Mouse (Mus musculus) urinary bladder, adult 18-20 months (tissue): ENCODE data around the gene Plrg1.

ENCODE experiments used
- DNase-seq, 2 experiments: peaks; one replicate each; pipeline ENCODE4 v3.0.0; 2022; ENCODE audit warnings: low spot score in 2 of 2, mixed read lengths in 2 of 2

The Plrg1 gene

DNA sequence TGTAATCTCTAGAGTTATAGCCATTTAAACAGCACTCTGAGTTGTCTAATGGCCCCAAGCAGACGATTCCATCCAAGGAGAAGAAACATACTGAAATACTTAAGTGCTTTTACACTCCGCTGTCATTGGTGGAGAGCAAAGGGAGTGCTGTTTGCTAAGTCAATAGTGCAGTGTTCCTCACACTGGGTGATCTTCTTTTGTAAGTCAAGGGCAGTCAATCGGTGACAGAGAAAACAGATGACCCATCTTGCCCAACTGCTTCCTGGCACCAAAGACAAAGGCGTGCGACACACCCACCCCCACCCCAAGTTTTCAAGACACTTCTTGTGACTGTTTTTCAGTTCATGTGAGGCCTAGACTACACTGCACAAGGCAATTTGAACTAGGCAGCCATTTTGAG is 3.2 kb upstream of the Plrg1 start:
- no peak for DNase-seq

DNA sequence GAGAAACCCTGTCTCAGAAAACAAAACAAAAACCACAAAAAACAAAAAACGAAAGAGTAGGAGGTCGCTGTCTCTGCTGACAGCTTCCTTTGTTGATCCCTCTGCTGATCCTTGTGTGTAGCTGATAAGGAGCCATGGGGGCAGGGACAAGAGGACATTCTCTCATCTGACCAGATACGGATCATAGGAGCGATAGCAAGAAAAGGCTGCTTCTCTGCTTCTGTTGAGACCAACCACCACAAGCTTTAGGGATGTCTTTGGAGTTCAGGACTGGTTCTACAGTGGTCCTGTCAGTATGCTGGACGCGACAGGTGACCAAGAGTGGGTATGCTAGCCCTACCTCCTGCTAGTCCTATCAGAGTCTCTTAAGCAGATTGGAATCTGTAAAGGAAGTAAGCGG is 2.2 kb upstream of the Plrg1 start:
- DNase-seq = no peak

DNA sequence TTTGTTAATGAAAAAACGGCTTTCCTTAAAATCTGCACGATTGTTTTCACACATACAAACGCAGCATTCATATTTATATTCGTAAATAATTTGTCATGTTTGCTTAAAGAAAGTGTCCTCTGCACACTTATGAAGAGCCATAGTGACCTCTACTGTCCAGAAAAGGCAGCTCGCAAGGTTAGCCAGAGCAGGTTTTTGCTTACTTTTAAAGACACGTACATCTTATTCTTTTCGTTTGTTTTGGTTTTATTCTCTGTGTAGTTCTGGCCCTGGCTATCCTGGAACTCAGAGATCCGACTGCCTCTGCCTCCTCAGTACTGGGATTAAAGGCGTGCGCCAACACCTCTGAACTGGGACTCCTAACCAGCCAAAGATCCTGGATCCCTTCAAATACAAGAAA is 1.6 kb upstream of the Plrg1 start:
- peak in 1 of 2 experiments; percentile 18 for DNase-seq

DNA sequence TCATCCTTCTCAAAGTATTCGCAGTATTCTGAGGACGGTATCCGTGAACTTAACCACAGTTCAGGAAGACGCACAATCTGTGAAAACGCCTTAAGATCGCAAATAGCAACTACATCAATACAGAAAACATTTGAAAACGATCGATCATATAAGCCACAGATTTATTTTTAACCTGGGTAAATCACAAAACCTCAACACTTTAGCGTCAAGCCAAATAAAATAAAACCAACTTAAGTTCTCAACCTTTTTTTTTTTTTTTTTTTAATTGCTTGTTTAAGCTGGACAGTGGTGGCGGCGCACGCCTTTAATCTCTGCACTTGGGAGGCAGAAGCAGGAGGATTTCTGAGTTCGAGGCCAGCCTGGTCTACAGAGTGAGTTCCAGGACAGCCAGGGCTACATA is 563 bp upstream of the Plrg1 start:
- no peak for DNase-seq

DNA sequence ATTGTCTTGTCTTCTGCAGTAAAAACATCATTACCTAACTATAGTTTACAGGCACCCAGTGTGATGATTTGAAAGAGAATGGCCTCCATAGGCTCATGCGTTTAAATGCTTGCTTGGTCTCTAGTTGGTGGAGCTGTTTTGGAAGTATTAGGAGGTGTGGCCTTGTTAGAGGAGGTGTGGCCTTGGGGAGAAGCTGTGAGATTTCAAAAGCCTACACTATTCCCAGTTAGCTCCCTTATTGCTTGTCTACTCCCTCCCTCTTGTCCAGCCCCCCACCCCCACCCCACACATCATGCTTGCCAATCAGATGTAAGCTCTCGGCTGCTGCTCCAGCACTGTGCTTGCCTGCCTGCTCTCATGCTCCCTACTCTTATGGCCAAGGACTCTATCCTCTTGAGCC is 1.7 kb downstream of the Plrg1 start:
- DNase-seq = no peak

DNA sequence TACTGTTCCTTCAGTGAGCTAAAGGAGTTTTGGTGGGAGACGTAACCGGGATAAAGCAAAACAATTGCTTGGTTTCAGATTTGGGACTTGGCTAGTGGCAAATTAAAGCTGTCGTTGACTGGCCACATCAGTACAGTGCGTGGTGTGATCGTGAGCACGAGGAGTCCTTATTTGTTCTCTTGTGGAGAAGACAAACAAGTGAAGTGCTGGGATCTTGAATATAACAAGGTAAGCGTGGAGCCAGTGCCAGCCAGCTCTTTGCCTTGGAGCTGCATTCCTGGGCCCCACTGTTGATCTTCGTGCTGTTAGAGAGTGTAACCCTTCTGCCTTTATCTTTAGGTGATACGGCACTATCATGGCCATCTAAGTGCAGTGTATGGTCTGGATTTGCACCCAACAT is 12.6 kb downstream of the Plrg1 start:
- no peak for DNase-seq

DNA sequence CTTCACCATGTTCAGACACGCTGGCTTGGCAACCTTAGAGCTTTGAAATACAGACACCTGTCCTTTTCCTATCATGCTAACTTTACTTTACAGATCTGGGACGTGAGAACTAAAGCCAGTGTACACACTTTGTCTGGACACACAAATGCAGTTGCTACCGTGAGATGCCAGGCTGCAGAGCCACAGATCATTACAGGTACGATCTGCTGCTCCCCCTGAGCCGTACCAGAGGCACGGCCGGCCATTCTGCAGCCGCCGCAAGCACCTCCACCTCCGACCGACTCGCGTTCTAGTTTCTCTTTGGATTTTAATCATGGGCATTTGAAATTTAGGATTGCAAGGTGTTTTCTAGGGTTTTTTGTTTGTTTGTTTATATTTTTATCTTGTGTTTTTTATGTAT is 13.5 kb downstream of the Plrg1 start:
- DNase-seq = no peak

DNA sequence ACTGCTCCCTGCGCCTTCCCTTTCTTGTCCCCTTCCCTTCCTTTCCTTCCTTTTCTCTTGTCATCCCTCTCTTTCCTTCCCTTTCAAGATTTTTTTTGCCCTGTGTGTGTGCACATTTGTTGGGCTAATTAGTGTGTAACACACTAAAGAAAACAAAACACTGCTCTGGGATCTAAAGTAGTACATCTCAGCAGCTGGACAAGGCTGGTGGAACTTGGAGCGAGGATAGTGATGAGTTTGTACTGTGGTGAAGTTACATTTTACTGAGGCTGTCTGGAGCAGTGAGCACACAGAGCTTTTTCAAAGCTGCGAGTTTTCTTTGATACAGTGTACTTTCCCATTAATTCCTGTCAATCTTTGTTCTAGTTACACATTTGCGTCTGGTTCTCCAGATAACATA is 14.9 kb downstream of the Plrg1 start:
- no peak for DNase-seq

DNA sequence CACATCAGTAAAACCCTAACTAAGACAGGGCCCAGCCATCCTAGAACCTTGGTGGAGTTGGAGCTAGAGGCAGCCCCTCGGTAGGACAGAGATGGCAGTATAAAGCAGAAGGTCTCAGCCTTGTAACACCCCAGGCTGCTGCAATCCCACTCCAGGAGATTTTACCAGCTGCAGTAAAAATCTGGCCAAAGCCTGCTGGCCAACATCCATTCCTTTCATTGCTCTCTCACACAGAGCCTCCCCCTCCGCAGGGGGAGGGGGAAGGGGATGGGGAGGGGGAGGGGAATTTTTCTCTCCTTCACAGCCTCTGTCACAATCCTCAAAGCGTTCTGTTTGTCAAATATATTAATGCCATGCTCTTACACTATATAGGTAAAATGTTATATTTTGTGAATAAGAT is 21.2 kb downstream of the Plrg1 start:
- DNase-seq = no peak

DNA sequence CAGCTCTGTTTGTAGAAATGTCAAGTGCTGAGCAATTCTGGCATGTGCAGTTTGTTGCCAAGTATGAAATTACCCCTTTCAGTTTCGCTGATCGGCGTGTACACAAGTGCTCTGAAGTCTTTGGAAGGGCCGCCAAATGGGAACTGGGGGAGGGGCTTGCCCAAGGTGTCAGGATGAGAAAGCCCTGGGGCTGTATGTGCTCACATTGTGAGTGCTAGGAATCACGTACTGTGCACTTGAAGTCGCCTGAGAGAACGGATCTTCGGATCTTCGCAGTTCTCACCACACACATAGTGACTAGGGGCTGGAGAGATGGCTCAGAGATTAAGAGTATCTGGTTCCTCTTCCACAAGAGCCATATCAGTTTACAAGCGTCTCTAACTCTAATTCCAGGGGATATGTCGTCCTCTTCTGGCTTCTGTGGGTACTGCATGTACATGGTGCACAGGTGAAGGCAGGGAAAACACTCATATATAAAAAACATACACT is 25.3 kb downstream of the Plrg1 start:
- peak; percentile 27 to 47 for DNase-seq

DNA sequence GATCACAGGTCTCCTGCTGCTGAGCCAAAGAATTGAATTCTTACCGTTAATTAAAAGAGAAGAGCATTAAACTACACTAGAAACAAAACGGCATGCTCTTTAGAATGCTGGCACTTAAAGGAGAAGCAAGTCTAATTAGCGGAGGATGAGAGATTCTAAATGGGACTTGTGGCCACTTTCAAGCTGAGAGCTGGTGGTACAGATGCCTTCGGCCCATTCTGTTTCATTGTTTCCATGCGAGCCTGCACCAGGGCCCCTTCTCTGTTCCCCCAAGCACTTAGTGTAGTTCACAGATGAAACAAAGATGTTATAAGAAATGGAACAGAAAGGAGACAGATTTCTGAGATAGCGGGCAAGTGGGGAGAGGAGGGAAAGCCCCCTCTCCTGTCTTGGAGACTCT is 42.3 kb downstream of the Plrg1 start:
- DNase-seq = no peak

DNA sequence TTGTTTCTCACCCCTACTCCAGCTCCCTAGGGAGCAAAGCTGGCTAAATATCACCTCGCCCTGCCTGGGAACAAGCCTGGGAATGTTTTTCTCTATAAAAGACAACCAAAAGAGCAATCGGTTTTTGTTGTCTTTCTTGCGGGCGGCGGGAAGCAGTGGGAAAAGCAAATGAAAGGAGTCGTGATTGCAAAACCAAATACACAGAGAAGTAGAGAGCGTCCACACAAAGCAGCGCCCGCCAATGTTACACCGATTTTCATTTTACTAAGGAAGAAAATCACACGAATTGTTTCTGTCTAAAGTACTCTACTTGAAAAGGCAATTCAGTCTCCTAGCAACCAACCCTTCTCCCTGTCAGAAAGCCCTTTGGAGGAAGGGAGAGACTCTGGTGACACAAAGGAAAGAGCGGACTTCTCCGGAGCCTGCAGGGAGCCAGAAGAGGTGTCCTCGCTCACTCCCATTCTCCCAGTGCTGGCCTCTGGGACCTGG is 43.3 kb downstream of the Plrg1 start:
- no peak for DNase-seq

DNA sequence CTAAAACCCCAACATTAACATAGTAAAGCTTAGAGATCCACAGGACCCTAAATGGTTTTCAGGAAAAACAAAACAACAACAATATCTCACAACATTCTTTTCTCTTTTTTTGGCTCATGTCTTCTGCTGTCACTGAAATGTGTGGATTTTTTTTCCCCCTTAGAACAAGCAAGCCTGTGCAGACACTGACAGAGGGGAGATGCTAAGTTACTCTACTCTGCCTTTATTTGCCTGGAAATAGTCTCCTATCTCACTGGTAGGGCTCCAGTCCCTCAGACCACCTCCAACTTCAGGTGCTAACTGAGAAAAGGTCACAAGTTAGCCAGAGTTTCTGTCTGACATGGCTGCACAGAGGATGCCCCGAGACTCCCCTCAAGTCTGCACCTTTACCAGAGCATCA is 43.8 kb downstream of the Plrg1 start:
- DNase-seq = no peak

DNA sequence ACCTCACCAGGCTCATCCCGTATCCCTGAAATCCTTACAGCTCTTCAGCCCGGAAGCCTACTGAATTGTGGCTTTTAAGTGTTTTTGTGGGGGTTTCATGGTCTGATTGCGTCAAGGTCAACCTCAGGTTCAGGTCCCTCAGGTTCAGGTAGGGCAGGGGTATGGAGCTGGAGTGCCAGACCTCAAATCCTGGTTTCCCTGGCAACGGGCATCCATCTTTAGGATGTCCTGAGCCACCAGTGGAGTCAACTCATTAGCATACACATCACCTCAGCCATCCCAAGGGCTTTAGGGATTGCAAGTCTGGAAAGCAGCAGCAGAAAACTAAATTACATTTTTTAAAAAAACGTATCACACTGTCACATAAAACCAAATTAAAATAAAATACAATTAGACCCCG is 44.3 kb downstream of the Plrg1 start:
- DNase-seq = no peak

DNA sequence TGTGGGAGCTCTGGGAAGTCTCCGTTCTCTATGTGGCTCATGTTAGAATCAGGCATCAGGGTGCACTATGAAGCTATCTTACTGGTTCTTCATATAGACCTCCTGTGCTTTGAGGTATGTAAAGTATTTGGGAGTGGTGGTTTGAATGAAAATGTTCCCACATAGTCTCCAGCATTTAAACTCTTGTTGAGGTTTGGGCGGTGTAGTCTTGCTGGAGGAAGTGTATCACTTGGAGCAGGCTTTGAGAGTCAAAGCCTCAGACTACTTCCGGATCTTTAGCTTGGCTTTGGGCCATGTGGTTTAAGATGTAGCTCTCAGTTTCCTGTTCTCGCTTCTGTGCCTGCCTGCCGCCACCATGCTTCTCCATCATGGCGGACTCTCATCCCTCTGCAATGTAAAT is 47.0 kb downstream of the Plrg1 start:
- DNase-seq = no peak

DNA sequence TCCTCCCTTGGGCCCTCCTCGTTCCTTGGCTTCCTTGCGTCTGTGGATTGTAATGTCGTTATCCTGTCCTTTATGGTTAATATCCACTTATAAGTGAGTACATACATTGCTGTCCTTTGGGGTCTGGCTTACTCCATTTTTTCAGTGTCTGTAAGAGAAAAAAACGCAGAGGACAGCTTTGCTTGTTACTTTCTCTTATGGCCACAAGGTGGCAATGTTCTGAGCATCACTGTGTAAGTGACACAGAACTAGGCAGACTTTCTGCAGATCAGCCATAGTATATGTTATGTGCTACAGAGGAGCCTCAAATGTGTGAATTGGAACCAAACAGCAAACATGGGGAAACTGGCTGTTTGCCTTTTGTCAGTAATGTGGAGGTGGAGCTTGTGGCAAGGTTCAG is 54.8 kb downstream of the Plrg1 start:
- DNase-seq = no peak

DNA sequence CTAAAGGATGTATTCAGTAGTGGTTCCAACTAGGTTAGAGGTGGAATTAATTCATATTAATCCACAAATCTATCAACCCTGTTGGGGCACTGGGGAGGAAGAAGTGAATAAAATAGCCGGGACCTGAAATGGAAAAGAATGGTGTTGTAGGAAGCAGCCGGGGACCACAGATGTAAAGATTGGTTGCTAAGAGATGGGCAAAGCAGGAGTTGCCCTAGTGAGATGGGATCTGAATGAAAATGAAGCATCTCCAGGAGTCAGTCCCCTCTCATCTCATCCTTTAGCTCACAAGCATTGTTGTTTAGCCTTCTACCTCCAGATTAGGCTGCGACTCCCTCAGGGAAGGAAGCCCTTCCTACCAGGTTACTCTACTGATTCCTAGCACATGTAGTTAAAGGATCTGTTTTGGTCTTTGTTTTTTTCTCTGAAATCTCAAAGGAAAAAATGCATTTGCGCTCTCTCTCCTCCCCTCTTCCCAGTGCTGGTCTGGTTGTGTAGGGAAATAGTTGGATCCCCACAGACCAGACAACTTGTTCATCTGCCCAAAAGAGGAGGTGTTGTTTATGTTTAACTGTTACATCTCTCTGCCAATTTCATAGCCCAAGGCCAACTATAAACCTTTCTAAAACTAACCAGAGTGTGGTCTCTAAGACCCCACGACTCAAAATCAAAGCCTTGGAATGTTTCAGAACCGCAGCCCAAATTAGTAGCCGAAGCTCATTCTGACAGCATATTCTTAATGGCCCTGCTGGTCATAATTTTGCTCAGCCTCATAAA is 56.4 kb downstream of the Plrg1 start:
- no peak for DNase-seq

DNA sequence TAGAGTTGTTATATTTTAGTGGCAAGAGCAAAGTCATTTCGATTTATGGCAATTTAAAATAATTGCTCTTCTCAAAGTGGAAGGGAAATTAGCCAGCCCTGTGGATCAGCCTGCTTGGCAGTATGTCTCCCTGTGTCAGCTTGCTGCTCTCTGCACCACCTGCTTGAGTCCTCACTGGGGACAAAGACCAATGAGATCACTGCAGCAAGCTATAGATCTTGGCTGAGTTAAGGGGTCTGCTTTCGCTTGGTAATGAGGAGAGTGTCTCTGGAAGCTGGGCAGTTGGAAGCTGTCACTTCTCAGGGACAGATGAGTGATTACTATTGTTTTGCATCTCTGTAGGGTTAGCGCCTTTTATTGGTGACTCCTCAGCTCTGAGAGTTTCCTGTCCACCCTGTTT is 57.5 kb downstream of the Plrg1 start:
- no peak for DNase-seq

DNA sequence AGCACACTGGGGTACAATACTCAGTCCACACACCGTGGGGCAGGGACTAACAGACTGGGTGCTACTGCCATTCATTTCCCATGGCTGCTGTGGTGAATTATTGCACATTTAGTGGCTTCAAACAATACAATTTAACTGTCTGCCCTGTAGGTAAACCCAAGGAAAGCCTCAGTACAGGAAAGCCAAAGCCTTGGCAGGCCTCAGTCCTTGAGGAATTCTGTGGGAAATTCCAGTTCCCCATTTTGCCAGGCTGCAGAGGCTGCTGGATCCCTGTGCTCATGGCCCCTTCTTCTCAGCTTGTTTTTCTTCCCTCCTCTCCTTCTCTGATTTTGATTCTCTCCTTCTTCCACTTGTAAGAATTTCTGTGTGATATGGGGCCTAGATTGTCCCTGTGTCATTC is 59.6 kb downstream of the Plrg1 start:
- no peak for DNase-seq

DNA sequence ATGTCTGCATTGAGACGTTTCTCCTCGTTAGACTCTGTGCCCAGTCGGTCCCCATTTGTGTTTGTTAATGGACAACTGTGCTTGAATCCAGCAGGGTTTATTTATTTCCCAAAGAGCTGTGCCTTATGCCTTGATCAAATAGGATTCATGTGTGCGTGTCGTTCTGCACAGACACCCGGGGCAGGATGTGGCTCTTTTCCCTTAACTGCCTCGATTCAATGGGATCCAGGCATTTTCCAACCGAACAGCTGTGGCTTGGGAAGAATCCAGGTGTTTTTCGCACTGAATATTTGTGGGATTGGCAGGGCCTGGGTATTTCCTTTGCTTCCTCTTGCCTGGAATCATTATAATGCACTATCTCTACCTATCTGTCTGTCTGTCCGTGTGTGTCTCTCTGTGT is 62.3 kb downstream of the Plrg1 start:
- DNase-seq = no peak
